Mouse (Mus musculus) liver, embryonic 15.5 days (tissue): ENCODE data around the gene Strip1. TPM values are rescaled to one million over a fixed set of nuclear protein-coding genes. Genes with fewer than 3 reads are reported as not detected.

Experiments
- ATAC-seq: fragments of 200-750 bp; cut with Nextera tagmentation; 2 replicates; pipeline ENCODE4 v1.8.0; 2017; ENCODE audit warnings: moderate number of reproducible peaks, mild to moderate bottlenecking, moderate library complexity; ENCODE audit not compliant: insufficient read depth
- H3K27ac ChIP-seq: fragments of 300-500 bp; sonication (generic); replicated peaks from 2 replicates; pipeline ENCODE4 v1.5.1; 2015; ENCODE audit warnings: mild to moderate bottlenecking, inconsistent platforms
- H3K27me3 ChIP-seq: fragments of 300-500 bp; sonication (generic); 2 replicates; pipeline ENCODE4 v1.6.1; 2015; ENCODE audit warnings: mild to moderate bottlenecking, inconsistent platforms
- H3K36me3 ChIP-seq: fragments of 300-500 bp; sonication (generic); replicated peaks from 2 replicates; pipeline ENCODE4 v1.6.1; 2015; ENCODE audit warnings: moderate library complexity, mild to moderate bottlenecking, inconsistent platforms
- H3K4me1 ChIP-seq: fragments of 300-500 bp; sonication (generic); replicated peaks from 2 replicates; pipeline ENCODE4 v1.6.1; 2015; ENCODE audit warnings: inconsistent platforms
- H3K4me2 ChIP-seq: fragments of 300-500 bp; sonication (generic); 2 replicates; pipeline ENCODE4 v1.6.1; 2015; ENCODE audit warnings: moderate library complexity, mild to moderate bottlenecking, inconsistent platforms
- H3K4me3 ChIP-seq: fragments of 300-500 bp; sonication (generic); replicated peaks from 2 replicates; pipeline ENCODE4 v1.5.1; 2015; ENCODE audit warnings: mild to moderate bottlenecking, inconsistent platforms
- H3K9ac ChIP-seq: fragments of 300-500 bp; sonication (generic); 2 replicates; pipeline ENCODE4 v1.6.1; 2015; ENCODE audit warnings: moderate library complexity, mild to moderate bottlenecking, inconsistent platforms
- H3K9me3 ChIP-seq: fragments of 300-500 bp; sonication (generic); replicated peaks from 2 replicates; pipeline ENCODE4 v1.6.1; 2016; ENCODE audit warnings: inconsistent platforms
- WGBS: fragments of 180-500 bp; shearing (Covaris S2); methylation state at CpG from one replicate; pipeline ENCODE4 v1.1.7; 2015; ENCODE audit warnings: mixed read lengths; ENCODE audit not compliant: insufficient replicate concordance; 5-methylcytosine and 5-hydroxymethylcytosine counted together
- polyA plus RNA-seq: library from polyadenylated mRNA; unstranded; fragments of >200 nt; fragmentation: Nextera tagmentation; extraction: Ambion mirVana; gene quantifications from 2 replicates; pipeline ENCODE4 v1.2.1, GENCODE M21; 2015

Strip1 gene
- polyA plus RNA-seq, 1 experiment from 2014 or later: 9.6 TPM

- no peak overlapping the region for H3K4me3 ChIP-seq
- H3K4me2 ChIP-seq: no peak overlapping the region
- no peaks in the 10 kb centered on the region for H3K36me3 ChIP-seq
- no peak overlapping the region for H3K9ac ChIP-seq
- ATAC-seq: no peak
- WGBS: 41% methylated on average over 2 of the region's 2 CpGs
- no peaks in the 10 kb centered on the region for H3K9me3 ChIP-seq
- H3K27me3 ChIP-seq: peaks cover 10% of the 10 kb centered on the region; the same call in 1 of the 2 replicates
- H3K27ac ChIP-seq: no peak overlapping the region
- H3K4me1 ChIP-seq: no peaks in the 10 kb centered on the region; the same call in 1 of the 2 replicates
These were observed 60.3 kb downstream of the Strip1 start for GRCm38 (mm10) chr3:107571205-107571604.

- Histone ChIP-seq H3K36me3 (no peaks in the 10 kb centered on the region), H3K27me3 (peaks cover 10% of the 10 kb centered on the region; the same call in 1 of the 2 replicates), H3K27ac (no peak overlapping the region), H3K4me3 (no peak overlapping the region), H3K9me3 (no peaks in the 10 kb centered on the region), H3K4me2 (no peak overlapping the region), H3K9ac (no peak overlapping the region), H3K4me1 (no peaks in the 10 kb centered on the region; the same call in 1 of the 2 replicates)
- 58% methylated on average over 4 of the region's 4 CpGs for whole genome bisulfite sequencing
- ATAC-seq: no peak
These were observed 62.8 kb downstream of the Strip1 start for GRCm38 (mm10) chr3:107568721-107569120.

GRCm38 (mm10) chr3:107567766-107568165 lies 63.7 kb downstream of the Strip1 start:
- Histone ChIP-seq H3K27ac (no peak overlapping the region), H3K36me3 (no peaks in the 10 kb centered on the region), H3K27me3 (peaks cover 10% of the 10 kb centered on the region; the same call in 1 of the 2 replicates), H3K4me3 (no peak overlapping the region), H3K4me1 (no peaks in the 10 kb centered on the region; the same call in 1 of the 2 replicates), H3K9ac (no peak overlapping the region), H3K4me2 (no peak overlapping the region), H3K9me3 (no peaks in the 10 kb centered on the region)
- 61% methylated on average over 7 of the region's 7 CpGs for WGBS
- ATAC-seq: no peak

- Histone ChIP-seq H3K4me2 (no peak overlapping the region), H3K27ac (no peak overlapping the region), H3K27me3 (peaks cover 10% of the 10 kb centered on the region; the same call in 1 of the 2 replicates), H3K36me3 (no peaks in the 10 kb centered on the region), H3K9ac (no peak overlapping the region), H3K4me3 (no peak overlapping the region), H3K9me3 (no peaks in the 10 kb centered on the region), H3K4me1 (no peaks in the 10 kb centered on the region; the same call in 1 of the 2 replicates)
- WGBS: 30% methylated on average over 3 of the region's 3 CpGs
- ATAC-seq: no peak
These were observed 66.2 kb downstream of the Strip1 start for GRCm38 (mm10) chr3:107565331-107565730.

- Histone ChIP-seq H3K4me1 (no peaks in the 10 kb centered on the region), H3K9ac (no peak overlapping the region), H3K4me3 (no peak overlapping the region), H3K27ac (no peak overlapping the region), H3K27me3 (0 out of 2 replicates have a peak, but pooled peaks cover 10% of the 10 kb centered on the region), H3K36me3 (no peaks in the 10 kb centered on the region), H3K9me3 (no peaks in the 10 kb centered on the region), H3K4me2 (no peak overlapping the region)
- 24% methylated on average over 4 of the region's 4 CpGs for WGBS
- ATAC-seq: no peak
These were observed 67.6 kb downstream of the Strip1 start for GRCm38 (mm10) chr3:107563880-107564279.

- H3K9ac ChIP-seq: no peak overlapping the region
- no peaks in the 10 kb centered on the region for H3K4me1 ChIP-seq
- no peak overlapping the region for H3K4me2 ChIP-seq
- H3K4me3 ChIP-seq: no peak overlapping the region
- H3K36me3 ChIP-seq: no peaks in the 10 kb centered on the region
- ATAC-seq: no peak
- no peak overlapping the region for H3K27ac ChIP-seq
- no peaks in the 10 kb centered on the region for H3K9me3 ChIP-seq
- WGBS: 52% methylated on average over 4 of the region's 4 CpGs
- 0 out of 2 replicates have a peak, but pooled peaks cover 4% of the 10 kb centered on the region for H3K27me3 ChIP-seq
These were observed 68.9 kb downstream of the Strip1 start for GRCm38 (mm10) chr3:107562591-107562990.

Other genes with a start within 250 kb of the Strip1 start
- not detected in 2 replicates for gene Kcnc4, start 172.1 kb downstream of the Strip1 start, polyA plus RNA-seq
- 0.09 and 0.15 TPM in 2 replicates for gene Slc6a17, start 113.7 kb downstream of the Strip1 start, polyA plus RNA-seq
- not detected in 2 replicates for gene Ubl4b, start 76.6 kb downstream of the Strip1 start, polyA plus RNA-seq
- gene Alx3, start 36.7 kb downstream of the Strip1 start, polyA plus RNA-seq: 0.06 and 0.09 TPM in 2 replicates
- not detected in 2 replicates for gene Gm10961, start 372 bp downstream of the Strip1 start, polyA plus RNA-seq
- 26.4 and 26.9 TPM in 2 replicates for gene Ahcyl1, start 64.9 kb upstream of the Strip1 start, polyA plus RNA-seq
- 6.3 and 6.7 TPM in 2 replicates for gene Csf1, start 128.8 kb upstream of the Strip1 start, polyA plus RNA-seq
- gene Eps8l3, start 245.5 kb upstream of the Strip1 start, polyA plus RNA-seq: 0.20 TPM in 1 of 2 replicates, not detected in the other